Mouse (Mus musculus) kidney, adult 18-20 months (tissue): Measurements from ENCODE around the gene Teddm1b.
"Not testable (repeated sequence)": the region's sequence is repeated elsewhere in the genome, so short reads cannot be mapped to it uniquely, and the experiment has no call there.

Source experiments
- DNase-seq: peaks from one replicate; pipeline ENCODE4 v3.0.0; 2021

Teddm1b gene

DNA sequence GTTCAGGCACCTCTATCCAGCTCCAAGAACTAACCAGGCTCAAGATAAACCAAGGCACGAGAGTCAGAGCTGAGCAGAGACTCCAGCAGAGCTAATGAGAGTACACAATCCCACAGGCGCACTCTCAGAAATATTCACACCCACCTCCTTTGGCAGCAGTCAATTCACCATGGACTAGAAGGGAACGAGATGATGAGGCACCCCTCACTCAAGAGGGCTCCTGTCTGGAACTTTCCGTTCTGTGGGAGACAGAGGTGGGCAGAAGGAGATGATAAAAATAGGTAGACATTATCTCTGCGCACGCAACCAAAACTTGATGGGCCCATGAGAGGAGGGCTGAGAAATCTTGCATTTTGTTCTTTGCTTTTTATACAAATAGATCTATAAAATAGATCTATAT is at the start of gene Teddm1b:
Gene Teddm1b, plus strand, starts transcription at position 301 of the 400 bp plus-strand sequence.
- DNase-seq, result no peak

DNA sequence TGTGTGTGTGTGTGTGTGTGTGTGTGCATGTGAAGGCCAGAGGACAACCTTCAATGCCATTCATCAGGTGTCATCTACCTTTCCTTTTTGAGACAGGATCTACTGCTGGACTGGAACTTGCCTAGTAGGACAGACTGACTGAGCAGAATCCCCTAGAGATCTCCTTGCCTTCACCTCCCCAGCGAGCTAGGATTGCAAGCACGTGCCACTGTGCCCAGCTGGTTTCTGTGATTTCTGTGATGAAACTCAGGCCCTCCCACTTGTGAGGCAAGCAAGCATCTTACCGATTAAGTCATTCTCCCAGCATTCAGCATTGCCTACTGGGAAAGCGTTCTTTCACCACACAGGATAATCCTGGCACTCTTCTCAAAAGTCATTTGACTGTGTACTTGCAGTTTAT is 43.4 kb upstream of the Teddm1b start:
- DNase-seq, result no peak

DNA sequence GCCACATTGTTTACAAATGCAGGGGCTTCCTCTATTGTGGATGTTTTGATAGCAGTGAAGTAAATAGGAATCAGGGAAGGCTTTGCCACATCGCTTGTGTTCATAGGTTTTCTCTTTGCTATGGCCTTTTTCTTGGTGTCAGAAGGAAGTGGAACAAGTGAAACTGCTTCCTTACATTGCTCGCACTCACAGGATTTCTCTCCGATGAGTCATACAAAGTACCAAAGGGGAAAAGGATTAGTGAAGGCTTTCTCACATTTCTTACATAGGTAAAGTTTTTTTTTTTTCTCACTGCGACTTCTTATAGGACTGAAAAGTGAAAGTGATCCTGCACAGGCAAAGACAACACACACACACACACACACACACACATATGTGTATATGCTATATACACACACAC is 38.1 kb upstream of the Teddm1b start:
- DNase-seq, result no peak

DNA sequence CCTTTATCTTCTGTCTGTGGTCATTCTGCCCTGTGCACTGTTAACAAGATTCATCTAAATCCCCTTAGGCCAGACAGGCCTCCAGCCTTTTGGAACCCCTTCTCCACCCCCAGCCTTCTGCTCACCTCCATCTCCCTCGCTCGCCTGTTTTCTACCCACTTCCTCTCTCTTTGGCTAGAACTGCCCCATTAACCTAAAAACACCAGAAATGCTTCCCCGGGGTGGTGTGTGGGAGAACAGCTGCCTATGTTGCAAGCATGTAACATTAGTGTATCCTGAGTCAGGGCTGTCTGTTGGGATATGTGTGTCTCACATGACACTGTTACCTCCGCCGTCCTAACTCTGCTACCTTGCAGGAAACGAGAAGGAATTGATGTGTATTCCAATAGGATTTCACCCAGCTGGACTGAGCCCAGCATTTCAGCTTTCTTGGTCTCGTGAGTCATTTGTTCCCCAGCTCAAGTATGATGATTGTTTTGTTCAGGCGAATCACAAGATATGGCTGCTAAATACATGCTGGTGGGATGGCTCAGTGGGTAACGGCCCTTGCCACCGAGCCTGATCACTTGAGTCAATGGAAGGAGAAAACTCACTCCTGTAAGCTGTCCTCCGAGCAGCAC is 31.9 kb upstream of the Teddm1b start:
- DNase-seq, result no peak

DNA sequence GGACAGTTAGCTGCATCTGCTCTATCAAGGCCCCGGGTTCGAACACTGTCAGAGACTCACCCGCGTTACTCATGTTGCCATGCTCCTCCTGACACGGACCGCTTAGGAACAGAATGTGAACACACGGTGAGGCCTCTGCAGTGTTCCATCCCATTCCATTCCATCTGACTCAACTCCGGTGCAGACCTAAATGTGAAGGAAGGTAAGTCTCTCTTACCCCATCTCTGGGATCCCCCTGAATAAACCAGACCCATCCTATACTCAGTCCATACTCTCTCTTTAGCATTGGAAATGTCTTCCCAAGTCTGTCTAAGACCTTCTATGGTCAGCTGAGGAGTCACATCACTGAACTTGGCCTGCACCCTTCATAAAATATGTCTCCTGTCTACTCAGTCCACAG is 30.1 kb upstream of the Teddm1b start, which contains the start of gene Rgsl1:
Gene Rgsl1, minus strand, starts transcription at position 101 of the 400 bp plus-strand sequence.
- no peak for DNase-seq

DNA sequence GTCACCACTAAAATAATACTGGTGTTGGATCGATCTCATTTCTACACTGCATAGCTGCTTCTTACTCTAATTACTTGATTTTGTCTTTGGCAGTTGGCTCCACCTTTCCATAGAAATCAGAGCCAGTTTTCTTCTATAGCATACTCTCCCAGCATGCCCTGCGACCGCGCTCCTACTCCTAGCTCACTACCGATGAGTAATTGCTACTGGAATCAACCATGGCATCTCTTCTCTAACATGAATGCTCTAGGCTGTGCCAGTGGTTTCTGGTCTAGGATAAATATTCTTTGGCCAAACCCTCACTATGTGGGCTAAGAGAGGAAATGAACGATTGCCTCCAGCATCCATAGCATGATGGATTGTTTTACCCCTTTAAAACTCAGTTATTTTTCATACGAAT is 27.7 kb upstream of the Teddm1b start:
- no peak for DNase-seq

DNA sequence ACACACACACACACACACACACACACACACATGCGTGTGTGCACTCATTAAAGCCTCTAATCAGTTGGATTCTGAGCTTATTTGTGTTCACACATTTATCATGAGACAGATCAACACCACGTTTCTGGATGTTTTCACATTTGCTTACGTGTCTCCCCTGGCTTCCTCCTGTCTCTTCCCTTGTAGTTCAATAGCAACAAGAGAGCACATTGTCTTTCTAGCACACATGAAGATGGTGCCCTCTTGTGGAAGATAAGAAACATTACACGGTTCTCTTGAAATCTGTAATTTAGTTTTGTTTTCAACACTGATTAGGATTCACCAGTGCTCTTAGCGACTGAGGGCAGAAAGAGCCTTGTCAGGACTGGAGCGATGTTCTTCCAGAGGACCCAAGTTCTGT is 27.3 kb upstream of the Teddm1b start:
- no peak for DNase-seq

DNA sequence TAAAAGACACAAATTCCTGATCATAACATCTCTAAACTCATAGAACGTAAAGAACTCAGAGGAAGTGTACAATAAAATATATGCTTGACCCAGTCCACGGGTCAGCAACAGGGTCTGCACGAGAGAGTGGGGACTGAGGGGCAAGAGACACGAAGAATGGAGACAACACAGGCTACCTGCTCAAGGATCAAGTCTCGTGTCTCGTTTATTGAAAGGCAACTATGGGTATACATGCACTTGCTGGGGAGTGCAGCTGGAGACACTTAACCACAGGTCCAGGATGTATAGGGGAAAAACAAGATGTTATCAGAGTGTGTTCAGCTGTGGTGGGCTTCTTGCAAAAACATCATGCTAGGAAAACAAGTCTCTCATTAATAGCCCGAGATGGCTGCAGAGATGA is 21.4 kb upstream of the Teddm1b start:
- DNase-seq, result not testable (repeated sequence)

DNA sequence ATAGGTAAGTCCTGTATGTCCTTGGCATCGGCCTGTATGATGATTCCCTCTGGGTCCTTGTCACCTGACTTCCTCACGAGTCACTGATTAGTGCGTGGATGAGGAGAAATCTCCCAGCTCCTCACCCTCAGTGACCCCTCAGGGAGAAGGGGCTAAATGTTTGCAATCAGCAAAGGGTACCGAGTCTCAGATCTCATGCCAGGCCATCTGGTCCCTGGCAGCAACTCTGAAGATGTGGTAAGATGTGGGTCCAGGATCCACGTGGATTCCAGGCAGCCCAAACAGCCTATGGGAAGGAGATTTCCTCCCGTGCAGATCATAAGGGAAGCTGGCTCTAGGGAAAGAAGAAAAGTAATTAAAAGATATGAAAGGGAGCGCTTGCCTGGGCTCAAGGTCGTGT is 18.2 kb upstream of the Teddm1b start:
- no peak for DNase-seq

DNA sequence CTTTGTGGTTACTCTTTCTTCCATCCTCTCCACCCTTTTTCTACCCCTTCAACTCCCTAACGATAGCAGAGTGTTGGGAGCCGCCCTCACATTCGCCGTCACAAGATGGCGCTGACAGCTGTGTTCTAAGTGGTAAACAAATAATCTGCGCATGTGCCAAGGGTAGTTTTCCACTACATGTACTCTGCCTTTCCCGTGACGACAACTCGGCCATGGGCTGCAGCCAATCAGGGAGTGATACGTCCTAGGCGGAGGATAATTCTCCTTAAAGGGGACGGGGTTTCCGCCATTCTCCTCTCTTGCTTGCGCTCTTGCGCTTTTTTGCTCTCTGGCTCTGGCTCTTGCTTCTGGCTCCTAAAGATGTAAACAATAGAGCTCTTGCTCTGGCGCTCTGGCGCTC is 6.2 kb downstream of the Teddm1b start:
- DNase-seq, result not testable (repeated sequence)

DNA sequence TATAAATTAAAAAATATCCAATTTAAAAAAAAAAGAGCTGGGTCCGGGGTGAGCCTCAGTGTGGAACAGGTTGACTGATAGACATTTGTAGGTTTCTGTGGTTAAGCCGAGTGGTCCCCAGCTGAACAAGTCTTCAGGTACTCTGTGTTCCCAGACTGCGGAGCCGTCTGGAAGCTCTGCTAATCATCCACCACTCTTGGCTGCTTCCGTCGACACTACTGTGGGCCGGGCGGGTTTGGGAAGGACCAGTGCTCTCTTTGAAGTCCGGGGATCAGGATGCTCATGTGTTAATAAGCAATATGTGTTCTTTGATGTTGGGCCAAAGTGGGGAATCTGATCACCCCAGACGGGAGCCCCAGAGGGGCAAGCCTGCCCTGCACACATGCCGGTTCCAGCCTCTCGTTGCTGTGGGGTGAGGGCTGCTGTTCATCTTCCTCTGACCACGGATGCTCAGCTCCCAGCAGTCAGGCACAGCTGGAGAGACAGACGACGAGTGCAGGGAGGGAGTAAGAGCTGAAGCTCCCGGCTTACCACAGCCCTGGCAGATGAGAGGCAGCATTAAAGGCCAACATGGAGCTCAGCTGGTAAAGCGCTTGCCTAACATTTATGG is 12.0 kb downstream of the Teddm1b start:
- no peak for DNase-seq

DNA sequence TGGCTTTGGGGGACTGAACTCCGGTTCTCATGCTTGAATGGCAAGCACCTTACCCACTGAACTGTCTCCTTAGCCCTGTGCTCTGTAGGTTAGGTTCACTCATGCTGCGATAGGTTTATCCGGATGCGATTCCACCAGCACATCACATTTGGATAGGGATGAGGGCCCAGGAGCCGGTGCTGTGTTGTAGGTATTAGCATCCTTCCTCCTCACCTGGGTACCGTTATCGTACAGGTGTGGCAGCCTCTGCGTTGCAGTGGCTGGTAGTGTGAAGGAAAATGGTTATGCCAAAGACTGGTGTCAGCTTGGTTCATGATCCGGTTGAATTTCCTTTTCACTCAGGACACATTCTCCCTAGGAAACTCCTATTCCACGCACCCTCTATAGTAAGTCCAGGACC is 16.0 kb downstream of the Teddm1b start:
- DNase-seq, result no peak

DNA sequence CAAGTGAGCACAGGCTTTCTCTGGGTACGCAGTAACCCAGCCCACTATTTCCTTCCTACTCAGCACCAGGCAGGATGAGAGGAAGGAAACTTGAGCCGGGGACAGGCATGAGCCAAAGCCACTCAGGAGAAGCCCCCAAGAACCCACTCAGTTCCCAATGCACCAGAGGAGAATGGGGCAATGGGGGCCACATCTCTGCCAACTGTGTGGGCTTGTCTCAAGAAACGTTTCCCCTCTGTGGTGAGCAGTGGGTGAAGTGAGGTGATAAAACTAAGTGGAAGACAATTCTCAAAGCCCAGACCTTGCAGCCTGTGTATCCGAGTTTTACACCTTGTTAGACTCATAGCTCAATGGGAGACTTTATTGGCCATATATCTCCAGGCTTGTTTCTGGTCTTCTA is 17.3 kb downstream of the Teddm1b start, which contains the start of gene Teddm1a:
Gene Teddm1a, plus strand, starts transcription at position 301 of the 400 bp plus-strand sequence.
- no peak for DNase-seq

DNA sequence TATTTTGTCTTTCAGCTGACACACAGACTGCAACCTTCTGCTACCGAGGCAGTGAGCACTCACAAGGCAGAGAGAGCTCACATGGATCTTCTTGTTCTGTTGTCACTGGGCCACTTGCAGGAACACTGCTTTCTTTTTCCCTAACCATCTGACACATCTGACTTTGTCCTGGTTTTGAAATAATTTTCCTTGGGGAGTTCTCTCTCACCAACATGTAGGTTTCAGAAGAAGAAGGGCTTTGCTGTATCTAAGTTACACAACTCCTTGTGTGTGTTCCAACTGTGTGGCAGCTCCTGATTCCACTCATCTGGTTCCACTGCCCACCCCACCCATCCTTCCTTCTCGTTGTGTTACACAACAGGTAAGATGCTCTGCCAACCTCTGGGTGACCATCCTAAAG is 19.6 kb downstream of the Teddm1b start:
- no peak for DNase-seq

DNA sequence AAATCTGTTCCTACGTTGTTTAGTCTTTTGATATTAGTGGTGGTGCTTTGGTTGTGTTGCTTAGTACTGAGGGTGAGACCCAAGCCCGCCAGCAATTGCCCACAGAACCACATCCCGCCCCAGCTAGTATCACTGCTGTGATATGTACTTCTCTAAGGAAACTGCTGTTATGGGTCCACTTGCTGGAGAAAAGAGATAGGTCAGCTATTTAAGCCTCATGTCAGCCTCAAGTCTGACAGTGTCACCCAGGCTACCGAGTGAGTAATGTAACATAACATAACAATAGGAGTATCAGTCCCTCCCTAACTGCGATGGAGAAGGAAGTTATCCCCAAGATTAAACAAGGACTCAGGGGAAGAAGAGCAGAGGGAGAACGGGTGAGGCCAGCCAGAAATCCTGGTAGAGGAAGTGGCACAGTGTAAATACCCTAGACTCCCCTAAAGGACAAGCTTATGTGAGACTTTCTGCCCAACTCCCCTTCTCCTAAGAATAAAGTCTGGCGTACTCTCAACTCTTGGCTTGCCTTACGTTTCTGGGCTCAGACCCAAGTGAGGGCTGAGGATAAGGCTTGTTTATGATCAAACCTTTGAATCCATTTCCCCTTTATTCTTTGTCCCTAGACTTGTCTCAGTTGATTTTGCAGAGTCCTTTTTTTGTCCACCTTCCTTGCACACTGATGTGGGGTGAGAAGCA is 20.2 kb downstream of the Teddm1b start:
- DNase-seq, result no peak

DNA sequence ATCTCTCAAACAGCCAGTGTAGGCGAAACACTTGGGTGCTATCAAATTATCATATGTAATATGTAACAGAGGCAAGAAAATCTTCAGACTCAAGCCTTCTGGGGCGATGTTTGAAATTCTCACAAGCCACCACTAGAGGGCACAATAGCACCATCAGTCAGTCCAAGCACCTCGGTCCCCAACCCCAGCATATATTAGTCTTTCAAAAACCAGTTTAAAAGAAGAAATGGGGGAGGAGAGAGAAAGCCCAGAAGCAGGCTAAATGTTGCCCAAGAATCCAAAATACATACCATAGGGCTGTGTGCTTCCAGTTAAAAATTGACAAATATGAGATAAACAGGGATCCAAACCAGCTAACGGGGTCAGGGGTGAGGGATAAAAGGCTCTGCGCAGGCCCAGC is 20.8 kb downstream of the Teddm1b start:
- peak; percentile 73 for DNase-seq

DNA sequence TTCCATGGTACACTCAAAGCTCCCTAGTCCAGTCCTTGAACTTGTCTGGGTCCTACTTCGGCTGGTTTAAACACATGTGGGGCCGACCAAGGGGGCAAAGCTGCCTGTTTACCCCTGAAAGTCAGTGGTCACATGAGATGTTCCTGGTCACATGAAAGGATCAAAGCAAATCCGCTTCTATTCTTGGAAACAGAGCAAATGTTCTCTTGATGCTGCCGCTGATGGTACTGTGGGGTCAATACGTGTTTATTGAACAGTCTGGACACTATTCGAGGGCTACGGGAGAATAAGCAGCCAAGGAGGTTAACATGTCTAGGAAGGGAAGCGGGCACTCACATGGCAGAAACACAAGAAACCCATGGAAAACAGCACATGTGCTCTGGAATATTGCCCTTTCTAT is 23.1 kb downstream of the Teddm1b start:
- DNase-seq, result no peak

DNA sequence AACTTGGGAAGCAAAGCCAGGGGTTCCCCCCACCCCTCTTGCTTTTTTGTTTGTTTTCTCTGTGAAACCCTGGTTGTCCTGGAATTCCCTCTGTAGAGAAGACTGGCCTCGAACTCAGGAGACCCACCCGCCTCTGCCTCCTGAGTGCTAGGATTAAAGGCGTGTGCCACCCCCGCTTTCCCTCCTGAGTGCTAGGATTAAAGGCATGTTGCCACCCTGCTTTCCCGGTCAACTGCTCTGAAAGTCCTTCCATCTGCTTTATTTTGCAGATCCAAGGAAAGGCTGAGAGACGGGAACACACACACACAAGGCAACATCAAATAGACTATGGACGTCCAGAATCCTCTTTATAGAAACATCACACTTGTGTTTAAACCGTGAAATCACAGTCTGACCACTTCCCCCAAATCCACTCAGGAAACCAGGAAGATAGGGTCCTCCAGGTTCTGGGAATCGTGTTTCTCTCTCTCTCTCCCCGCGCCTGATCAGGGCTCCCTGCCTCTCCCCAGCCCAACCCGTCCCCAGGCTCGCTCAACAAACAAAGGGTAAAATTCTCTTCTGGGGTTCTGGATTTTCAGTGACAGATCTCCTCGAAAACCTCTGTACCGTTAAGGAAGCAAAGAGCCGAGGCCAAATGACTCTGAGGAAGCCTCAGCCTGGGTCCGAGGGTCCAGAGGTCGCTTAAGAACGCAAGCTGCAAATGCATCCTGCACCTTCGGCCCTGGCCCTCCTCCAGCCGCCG is 25.0 kb downstream of the Teddm1b start:
- no peak for DNase-seq

DNA sequence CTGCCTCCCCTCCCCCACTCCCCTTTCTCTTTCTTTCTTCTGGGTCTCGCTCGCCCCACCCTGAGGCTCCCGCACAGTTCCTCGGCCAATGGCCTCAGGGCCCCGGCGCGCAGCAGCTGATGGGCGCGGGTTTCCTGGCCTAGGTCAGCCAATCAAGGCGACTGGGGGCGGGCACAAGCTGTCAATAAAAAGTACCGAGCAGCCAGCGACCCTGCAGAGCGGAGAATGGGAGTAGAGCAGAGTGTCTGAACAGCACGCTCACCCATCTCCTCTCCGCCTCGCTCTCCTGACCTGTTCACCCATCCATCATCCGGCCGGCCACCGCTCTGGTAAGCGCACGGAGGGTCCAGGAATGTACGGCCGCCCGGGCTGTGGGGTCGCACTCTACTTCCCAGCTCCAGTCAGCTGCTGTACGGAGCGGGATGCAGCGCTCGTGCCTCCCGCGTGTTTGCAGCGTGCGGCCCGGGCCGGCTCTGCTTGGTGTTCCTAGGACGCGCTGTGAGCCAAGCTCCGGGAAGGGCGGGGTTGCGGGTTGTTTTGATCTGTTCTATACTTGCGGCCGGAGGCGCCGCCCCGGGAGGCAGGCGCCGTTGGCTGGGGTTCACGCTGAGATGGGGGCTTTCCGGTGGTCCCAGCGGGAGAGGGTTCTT is 25.7 kb downstream of the Teddm1b start, which contains the start of the genes Glul and Teddm2:
Gene Glul, plus strand, starts transcription at position 214 of the 650 bp plus-strand sequence.
Gene Teddm2, minus strand, starts transcription at position 498 of the 650 bp plus-strand sequence.
- DNase-seq, result peak; percentile 96

DNA sequence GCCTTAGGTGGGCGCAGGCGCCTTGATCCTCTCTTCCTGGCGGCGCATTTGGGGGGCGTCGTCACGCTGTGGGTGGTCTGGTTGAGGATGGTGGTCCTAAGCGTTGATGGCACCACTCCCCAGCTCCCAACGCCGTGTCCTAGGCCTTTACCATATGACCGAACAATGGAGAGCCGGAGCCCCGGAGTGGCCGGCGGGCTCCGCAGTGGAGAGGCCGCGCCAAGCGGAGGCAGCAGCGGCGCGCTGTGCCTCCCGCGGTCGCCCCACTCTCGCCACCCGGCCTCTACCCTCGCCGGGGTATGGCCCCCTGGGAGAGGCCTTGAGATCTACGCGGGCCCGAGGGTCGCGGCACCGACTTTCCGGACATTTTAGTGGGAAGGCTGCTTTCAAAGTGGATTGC is 26.2 kb downstream of the Teddm1b start:
- peak; percentile 58 for DNase-seq

DNA sequence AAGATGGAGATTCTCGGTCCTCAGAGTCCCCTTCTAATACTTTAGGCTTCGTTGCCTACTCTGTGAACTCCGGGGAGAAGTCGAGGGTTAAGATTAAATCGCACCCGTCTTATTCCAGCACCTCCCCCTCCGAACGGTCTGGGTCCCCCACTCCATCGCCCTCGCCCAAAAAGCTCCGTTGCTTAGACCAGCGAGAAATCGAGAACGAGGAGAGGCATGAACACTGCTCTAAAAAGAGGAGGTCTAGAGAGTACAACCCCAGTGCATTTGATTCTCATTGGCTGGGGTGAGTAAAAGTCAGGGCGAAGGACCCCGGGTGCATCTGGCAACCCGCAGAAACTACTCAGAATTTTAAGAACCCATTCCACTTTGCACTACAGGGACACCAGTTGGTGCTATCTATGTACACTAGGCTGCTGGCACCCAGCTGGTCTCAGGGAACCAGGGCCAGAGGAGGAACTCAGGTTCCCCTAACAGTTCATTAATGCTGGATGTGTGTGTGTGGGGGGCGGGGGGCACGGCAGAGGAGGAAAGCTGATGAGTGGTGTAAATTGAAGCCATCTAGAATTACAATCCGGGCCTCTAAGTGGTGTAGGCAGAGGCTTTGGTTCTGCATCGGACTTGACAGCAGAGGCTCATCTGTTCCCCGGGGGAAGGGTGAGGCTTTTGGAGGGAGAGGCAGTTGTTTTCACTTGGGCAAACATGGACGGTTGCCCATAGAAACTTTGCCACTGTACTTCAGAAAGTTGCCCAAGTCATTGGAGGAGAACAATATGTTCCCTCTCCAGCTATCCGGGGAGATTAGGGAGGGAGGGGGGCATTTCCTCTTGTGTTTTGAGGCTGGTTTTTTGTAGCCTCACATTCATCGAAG is 26.9 kb downstream of the Teddm1b start:
- DNase-seq, result peak; percentile 55

DNA sequence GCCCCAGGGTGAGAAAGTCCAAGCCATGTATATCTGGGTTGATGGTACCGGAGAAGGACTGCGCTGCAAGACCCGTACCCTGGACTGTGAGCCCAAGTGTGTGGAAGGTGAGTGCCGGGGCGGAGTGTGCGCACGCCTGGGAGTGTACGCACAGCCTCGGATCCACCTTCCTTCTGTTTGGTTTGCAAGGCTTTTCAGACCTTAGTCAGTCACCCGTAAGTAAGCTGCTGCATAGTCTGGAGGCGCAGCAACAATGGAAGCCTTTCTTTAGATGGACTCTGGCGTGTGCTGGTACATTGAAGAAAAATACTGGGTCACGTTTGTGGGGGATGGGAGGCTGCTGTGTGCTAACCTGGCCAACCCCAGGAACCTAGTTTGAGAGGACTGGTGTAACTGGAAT is 28.9 kb downstream of the Teddm1b start:
- no peak for DNase-seq
